Mouse (Mus musculus) gastrocnemius, adult 2 months (tissue): Measurements from ENCODE around the gene Kcnip1. TPM values are rescaled to one million over a fixed set of nuclear protein-coding genes. Genes with fewer than 3 reads are reported as not detected.

Experiments
- DNase-seq: peaks from one replicate; pipeline ENCODE4 v3.0.0; 2022
- H3K27ac ChIP-seq: fragments of 200-600 bp; 2 replicates; pipeline ENCODE4 v1.8.1; 2022; ENCODE audit warnings: mild to moderate bottlenecking
- H3K4me3 ChIP-seq: fragments of 200-600 bp; 2 replicates; pipeline ENCODE4 v1.8.1; 2022; ENCODE audit warnings: mild to moderate bottlenecking, moderate library complexity
- CTCF ChIP-seq: fragments of 200-600 bp; IDR thresholded peaks from 2 replicates; pipeline ENCODE4 v1.8.1; 2022; ENCODE audit warnings: antibody characterized with exemption, mild to moderate bottlenecking, moderate library complexity
- intact Hi-C: fragments of 180-260 bp; cut with DNase I; formaldehyde crosslinking; loops from one replicate; pipeline ENCODE4 v1.15.1; 2025
- total RNA-seq, 2 experiments: library from RNA; stranded (reverse); gene quantifications; 2 replicates each; pipeline ENCODE4 v1.2.3; 2021

Kcnip1 gene
- total RNA-seq, 2 experiments from 2014 or later, result not detected

DNA sequence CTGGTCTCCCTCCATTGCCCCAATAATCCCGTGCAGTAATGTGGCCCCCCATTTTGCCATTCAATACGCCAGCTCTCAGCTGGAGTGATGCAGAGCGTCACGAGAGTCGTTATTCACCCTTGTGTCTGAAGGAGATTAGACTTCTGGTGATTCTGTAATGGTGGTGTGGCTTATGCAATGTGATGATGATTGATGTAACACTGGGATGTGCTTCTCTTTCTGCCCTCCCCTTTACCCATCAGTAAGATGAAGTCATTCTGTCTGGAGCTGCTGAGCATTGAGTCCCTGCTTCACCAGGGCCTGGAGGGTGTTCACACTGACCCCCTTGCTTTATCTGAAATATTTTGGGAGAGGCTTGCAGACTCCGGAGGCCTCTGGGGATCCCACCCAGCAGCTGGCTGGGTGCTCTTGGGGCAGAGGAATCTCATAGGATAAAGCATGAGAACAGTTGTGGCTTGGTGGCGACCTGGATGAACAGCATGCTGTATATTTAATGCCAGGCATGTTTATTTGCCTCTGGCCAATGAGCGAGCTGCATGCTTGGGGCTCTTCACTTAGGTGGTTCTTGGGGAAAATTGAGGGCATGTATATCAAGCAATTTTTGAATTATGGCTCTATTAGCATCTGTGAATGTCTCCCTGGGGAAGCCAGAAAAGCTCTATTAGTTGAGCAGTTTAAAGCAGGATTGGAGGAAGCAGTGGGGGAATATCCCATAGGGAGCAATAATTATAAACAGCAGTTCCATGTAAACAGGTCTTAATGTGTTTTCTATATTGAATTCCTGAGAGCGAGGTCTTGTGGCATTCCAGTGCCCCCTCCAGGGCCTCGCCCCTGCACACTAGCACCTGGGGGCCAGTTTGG is 322.6 kb downstream of the Kcnip1 start:
- no peak for DNase-seq
- H3K27ac ChIP-seq, result no peak overlapping the region
- intact Hi-C loops, result no loop called here
- H3K4me3 ChIP-seq, result no peak overlapping the region
- TF ChIP-seq CTCF, result no peak

DNA sequence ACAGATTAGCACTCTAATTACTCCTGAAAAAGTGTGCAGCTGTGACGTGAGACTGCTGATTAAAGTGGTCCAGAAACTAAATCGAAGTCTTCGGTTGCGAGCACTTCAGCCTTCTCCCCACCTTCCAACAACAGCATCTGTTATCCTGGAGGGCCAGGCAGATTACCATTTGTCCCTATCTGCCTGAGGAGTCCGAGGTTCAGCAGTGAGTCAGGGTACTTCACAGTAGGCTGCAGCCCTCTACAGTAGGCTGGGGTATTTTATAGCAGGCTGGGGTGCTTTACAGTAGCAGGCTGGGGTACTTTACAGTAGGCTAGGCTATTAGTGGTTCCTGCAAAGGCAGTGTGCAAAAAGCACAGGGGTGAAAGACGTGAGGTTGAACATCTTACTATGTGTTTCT is 324.6 kb downstream of the Kcnip1 start:
- no peak for DNase-seq
- intact Hi-C loops, result no loop called here
- no peak overlapping the region for H3K4me3 ChIP-seq
- no peak overlapping the region for H3K27ac ChIP-seq
- no peak for TF ChIP-seq CTCF

DNA sequence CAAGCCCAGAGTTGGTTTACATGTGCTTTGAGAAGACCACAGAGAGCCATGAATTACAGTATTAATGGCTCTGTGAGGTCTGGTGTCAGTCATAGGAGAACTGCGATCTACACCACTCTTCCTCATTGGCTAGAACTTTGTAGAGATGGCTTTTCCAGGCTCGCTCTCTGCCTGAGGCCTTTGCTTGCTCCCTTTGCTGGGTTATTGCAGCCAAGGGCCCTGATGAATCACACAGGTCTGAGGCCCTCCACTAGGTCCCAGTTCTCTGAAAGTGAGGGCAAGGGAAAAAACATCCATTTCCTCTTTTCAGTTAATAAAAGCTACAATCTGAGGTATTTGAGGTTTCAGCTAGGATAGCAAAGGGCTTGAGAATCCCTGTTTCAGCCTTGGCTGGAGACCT is 329.4 kb downstream of the Kcnip1 start:
- Histone ChIP-seq H3K4me3 (no peak overlapping the region), H3K27ac (no peak overlapping the region)
- DNase-seq, result no peak
- intact Hi-C loops, result no loop called here
- no peak for TF ChIP-seq CTCF

DNA sequence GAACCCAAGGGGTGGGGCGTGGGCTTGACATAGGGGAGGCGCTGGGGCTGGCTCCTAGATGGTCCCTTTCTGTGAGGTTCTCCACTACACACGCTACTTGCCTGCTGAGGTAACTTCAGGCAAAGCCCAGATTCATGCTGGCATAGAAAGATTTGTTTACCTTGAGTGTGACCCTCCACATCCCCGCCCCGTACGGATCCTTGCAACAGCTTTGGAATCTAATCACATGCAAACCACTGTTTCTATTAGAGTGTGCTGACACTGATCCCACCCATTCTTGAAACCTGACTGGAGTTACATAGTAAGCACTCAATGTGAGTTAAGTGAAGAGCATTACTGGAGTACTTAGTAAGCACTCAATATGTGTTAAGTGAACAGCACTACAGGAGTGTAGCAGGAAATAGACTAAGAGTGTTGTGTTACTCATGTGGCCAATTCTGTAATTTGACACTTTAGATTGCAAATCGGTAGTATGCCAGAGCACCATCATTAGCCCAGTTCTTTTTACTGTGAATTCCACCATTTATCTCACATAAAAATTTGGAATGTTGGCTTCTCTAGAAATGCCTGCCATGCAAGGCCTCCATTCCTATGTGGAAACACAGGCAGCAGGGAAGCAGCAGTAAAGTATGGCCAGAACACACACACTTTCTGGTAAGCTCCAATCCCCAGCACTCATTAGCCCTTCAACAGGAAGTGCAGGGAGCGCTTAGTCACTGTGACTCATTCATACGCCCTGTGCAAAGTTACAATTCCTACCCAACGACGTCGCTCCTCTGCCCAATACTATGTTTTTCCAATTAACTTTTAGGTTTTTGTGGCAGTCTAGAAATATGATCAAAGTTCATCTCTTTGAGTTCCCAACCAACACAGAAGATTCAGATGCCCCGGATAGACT is 332.7 kb downstream of the Kcnip1 start:
- no peak overlapping the region for H3K27ac ChIP-seq

DNA sequence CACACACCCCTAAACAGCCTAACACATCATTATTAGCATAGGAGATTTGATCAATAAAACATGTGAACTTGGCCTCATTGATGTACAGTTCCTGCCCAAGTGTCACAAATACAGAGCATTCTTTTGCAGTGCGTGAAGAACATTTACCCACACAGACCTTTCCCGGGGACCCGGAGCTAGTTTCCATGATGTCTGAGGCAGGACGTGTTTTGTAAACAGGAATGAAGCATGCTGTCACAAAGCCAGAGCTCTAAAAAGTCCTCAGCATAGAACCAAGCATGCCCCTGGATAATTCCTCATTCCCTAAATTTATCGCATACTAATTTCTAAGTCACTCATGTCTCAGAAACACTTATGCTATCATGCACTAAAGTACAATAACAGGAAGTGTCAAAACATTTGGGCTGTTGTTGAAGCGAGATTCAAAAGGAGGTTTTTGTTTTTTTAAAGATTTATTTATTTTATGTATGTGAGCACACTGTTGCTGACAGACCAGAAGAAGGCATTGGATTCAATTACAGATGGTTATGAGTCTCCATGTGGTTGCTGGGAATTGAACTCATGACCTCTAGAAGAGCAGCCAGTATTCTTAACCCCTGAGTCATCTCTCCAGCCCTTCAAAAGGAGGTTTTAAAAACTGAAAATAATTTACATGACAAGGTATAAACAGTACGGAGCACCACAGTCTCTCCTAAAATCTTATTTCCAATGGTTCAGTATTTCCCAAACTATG is 336.9 kb downstream of the Kcnip1 start:
- intact Hi-C loops, result no loop called here
- Histone ChIP-seq H3K27ac (no peak overlapping the region), H3K4me3 (no peak overlapping the region)
- DNase-seq, result no peak
- TF ChIP-seq CTCF, result no peak

More for the DNA sequence above, 332.7 kb downstream of the Kcnip1 start:
- no peak for DNase-seq
- no peak for TF ChIP-seq CTCF
- H3K4me3 ChIP-seq, result no peak overlapping the region
- intact Hi-C loops, result no loop called here

DNA sequence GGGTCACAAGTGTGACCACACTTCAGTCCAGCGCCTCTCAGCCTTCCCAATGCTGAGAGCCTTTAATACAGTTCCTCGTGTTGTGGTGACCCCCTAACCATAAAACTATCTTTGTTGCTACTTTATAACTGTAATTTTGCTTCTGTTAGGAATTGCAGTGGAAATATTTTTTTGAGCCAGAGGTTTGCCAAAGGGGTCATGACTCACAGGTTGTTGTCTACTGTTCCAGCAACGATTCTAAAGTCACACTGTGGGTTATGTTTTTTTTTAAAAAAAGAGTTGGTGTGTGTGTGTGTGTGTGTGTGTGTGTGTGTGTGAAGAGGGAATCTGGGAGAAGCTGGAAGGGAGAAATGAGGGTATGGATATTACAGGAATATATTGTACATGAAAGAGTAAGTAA is 337.7 kb downstream of the Kcnip1 start:
- TF ChIP-seq CTCF, result no peak
- Histone ChIP-seq H3K27ac (no peak overlapping the region), H3K4me3 (no peak overlapping the region)
- DNase-seq, result no peak
- intact Hi-C loops, result no loop called here

DNA sequence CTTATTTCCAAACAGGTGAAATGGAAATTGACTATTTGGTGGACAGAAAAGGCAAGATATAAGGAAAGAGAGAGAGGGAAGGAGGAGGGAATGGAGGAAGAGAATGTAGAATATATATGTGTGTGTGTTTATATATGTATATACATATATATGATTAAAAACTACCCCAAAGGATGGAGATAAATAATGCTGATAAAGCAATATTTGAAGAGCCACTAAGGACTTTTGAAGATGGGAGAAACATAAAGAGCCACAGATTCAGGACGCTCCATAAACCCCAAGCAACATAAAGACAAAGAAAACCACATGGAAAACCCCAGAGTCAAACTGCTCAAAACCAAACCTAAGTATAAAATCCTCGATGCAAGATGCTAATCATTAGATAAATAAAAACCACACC is 338.5 kb downstream of the Kcnip1 start:
- DNase-seq, result no peak
- intact Hi-C loops, result no loop called here
- H3K27ac ChIP-seq, result no peak overlapping the region
- TF ChIP-seq CTCF, result no peak
- no peak overlapping the region for H3K4me3 ChIP-seq

DNA sequence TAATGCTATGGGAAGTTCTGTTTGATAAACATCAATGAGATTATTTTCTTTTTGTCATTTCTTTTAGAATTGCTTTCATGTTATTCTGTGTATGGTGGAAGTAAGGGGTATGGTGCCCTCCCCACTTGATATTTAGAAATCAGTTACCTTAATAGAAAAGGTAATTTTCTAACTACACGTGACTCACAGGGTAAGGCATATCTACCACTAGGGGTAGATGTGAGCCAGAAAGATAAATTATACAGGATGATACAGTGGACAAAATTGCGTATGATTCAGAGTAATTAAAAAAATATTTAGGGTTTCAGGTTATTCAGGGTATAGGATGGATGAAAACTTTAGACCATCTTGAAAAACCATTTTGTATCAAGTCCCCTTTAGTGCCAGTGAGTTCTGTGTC is 343.6 kb downstream of the Kcnip1 start:
- Histone ChIP-seq H3K27ac (no peak overlapping the region), H3K4me3 (no peak overlapping the region)
- no peak for TF ChIP-seq CTCF
- intact Hi-C loops, result no loop called here
- DNase-seq, result no peak

DNA sequence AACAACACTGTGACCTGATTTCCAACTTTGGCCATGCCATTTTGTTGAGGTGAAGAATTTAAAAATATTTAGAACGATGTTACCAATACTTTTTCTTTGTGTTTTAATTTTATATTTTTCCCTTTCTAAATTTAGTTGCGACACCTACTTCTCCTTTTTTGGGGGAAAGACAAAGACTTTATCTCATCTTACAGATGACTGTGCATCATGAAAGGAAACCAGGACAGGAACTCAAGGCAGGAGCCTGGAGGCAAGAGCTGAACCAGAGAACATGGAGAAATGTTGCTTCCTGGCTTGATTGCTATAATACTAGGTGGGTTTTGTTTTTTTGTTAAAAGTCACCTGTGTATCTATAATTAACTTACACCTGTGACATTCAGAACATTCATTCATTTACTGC is 355.8 kb downstream of the Kcnip1 start:
- no peak overlapping the region for H3K27ac ChIP-seq
- DNase-seq, result no peak
- TF ChIP-seq CTCF, result no peak
- intact Hi-C loops, result no loop called here
- H3K4me3 ChIP-seq, result no peak overlapping the region

DNA sequence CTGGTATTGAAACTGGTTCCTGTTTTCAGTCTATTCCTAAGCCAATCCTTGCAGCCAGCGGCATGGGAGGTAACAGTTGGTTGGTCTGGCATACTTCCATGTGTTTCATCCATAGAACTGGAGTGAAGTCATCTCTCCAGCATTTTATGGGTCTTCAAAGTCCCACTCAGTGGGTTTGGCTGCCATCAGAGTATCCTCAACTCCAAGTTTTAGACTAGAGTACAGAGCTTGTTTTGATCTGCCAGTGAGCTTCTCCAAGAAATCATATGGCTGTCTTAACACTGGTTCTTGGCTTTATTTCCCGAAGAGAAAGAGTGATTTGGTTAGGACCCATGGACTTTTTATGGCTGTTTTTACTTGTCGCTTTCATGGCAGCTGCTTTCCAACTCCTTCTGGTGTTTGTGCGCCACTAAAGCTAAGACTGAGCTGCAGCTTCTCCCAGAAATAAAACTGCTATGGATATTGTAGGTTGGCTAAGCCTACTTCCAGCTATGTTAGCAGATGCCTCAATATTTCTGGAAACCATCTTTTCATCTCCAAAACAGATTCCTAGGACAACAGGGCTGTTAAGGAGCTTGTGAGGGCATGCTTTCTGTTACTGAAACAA is 365.7 kb downstream of the Kcnip1 start:
- no peak for TF ChIP-seq CTCF
- DNase-seq, result no peak
- Histone ChIP-seq H3K27ac (no peak overlapping the region), H3K4me3 (no peak overlapping the region)
- intact Hi-C loops, result no loop called here

DNA sequence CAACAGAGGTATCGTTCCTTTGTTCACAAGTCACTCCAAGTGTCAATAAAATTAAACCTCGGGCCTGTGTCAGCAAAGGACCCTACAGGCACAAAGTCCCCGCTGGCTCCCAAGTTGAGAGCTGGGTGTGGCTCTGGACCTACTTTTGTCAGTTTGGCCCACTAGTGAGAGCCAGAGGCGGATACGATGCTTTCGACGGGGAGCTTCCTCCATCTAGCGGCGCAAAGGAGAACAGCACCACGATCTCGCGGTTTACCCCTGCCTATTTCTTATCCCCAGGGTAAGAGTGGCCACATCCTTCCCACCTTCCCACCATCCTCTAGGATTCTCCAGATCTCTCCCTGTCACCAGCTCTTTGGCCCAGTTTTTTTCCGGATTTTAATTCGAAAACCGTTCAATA is 378.7 kb downstream of the Kcnip1 start:
- Histone ChIP-seq H3K4me3 (no peak overlapping the region), H3K27ac (no peak overlapping the region)
- peak; percentile 61 for DNase-seq
- intact Hi-C loops, result loop anchor here (2.0 kb wide), 2 partner anchors 43 to 437 kb away; no protein-coding TSS in a partner anchor
- TF ChIP-seq CTCF, result peak; percentile 89

DNA sequence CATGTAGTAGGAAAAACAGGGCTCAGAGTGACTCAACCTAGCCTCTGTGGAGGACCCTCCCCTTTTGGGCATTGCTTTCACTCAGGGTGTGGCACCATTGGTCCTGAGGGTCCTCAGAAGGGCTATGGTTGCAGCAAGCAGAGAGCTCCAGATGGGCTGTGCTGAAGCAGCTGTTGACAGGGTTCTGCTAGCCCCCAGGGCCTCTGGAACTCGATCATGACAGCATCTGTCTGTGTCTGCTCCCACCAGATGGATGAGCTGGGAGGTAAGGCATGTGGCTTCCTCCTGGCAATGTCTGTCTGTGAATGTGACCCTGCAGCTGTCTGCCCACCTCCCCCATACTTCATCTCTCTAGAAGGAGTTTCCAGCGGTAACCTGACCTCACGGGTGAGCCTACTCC is 385.2 kb downstream of the Kcnip1 start:
- Histone ChIP-seq H3K4me3 (no peak overlapping the region), H3K27ac (no peak overlapping the region)
- DNase-seq, result no peak
- intact Hi-C loops, result no loop called here
- no peak for TF ChIP-seq CTCF
